Mouse (Mus musculus) G1E (cell line): ENCODE data around the gene Myf6.

ENCODE experiments used
- CTCF ChIP-seq: IDR thresholded peaks from 2 replicates; pipeline ENCODE4 v1.5.1; 2012; ENCODE audit warnings: low read depth, low read length, inconsistent platforms, mixed read lengths
- GATA1 ChIP-seq: IDR thresholded peaks from 2 replicates; pipeline ENCODE4 v1.6.1; 2012; ENCODE audit warnings: borderline replicate concordance, low read length, inconsistent platforms, mixed read lengths
- GATA2 ChIP-seq: IDR thresholded peaks from 2 replicates; pipeline ENCODE4 v1.6.1; 2012; ENCODE audit warnings: low read depth, low read length, inconsistent platforms, borderline replicate concordance
- POLR2AphosphoS5 ChIP-seq: IDR thresholded peaks from 2 replicates; pipeline ENCODE4 v1.6.1; 2012; ENCODE audit warnings: low read depth, low read length, inconsistent platforms; ENCODE audit not compliant: insufficient replicate concordance
- TAL1 ChIP-seq: conservative IDR thresholded peaks from 2 replicates; pipeline ENCODE4 v1.6.1; 2012; ENCODE audit warnings: low read depth, low read length, inconsistent platforms, mixed read lengths

DNA sequence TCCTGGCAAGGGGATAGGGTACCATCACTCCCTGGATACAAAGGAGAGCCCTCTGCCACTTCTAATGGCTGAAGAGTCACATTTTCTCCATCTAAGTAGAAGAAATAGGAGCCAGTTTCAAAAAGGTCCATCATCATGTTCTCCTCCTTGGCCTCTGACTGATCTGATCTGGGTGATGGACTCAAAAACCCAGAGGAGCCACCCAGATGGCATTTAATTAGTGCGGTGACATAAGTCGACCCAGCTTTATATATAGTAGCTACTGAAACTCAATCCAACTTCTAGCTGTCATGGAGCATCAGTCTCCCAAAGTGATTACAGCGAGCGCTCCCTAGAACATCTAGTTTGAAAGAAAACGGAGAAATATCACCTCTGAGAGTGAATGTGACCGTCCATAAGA lies at the start of gene Myf6:
- TF ChIP-seq CTCF (no peak), TAL1 (no peak), GATA2 (no peak), POLR2AphosphoS5 (no peak), GATA1 (no peak)
